In genomic region chr16:33696811-33697575, GRCm38 (mm10) we compare ENCODE assay signal across 8 mouse cellular contexts. TPM values are rescaled to one million over a fixed set of nuclear protein-coding genes. Genes with fewer than 3 reads are reported as not detected.
DNase-seq lines count a peak whose midpoint lies in the region; ATAC-seq lines count a peak whose summit lies in the region.

No protein-coding gene starts in this region.

- ATAC-seq in heart, embryonic 13.5 days (ENCODE audit: extremely low read depth, insufficient number of reproducible peaks, low FRiP score, low TSS enrichment): no peak
- ATAC-seq in kidney, embryonic 16.5 days (ENCODE audit: low FRiP score, low TSS enrichment): no peak; the same call in 1 of the 2 replicates
- no peak for ATAC-seq in midbrain, embryonic 14.5 days (ENCODE audit: low FRiP score, low TSS enrichment)

- peak; percentile 30 to 46 for DNase-seq in layer of hippocampus, postnatal 14 days (ENCODE audit: low spot score in 2 of 2)
- DNase-seq in layer of hippocampus, adult 18-20 months (ENCODE audit: low spot score in 2 of 2): no peak
- DNase-seq in cerebellum, postnatal 14 days: peak; percentile 90 to 93
- peak; percentile 53 for DNase-seq in midbrain, embryonic 14.5 days
- no peak for DNase-seq in Muller cell, postnatal 12 days (ENCODE audit: inconsistent ontology term)
- no peak for DNase-seq in frontal cortex, postnatal 36 days (ENCODE audit: low spot score in 2 of 2)

- H3K27ac ChIP-seq in heart, embryonic 13.5 days (replicated peaks): peak overlapping the region; percentile 76
- H3K27ac ChIP-seq in kidney, embryonic 16.5 days (ENCODE audit: low read length): peak overlapping the region; percentile 52; the same call in 1 of the 2 replicates
- peak overlapping the region; percentile 49 for H3K27ac ChIP-seq in midbrain, embryonic 14.5 days (replicated peaks; ENCODE audit: low read depth, low read length)

- H3K9ac ChIP-seq in heart, embryonic 13.5 days: peak overlapping the region; percentile 63
- no peak overlapping the region for H3K9ac ChIP-seq in kidney, embryonic 16.5 days (replicated peaks; ENCODE audit: low read length)
- H3K9ac ChIP-seq in midbrain, embryonic 14.5 days (replicated peaks; ENCODE audit: low read length): no peak overlapping the region; the same call in 1 of the 2 replicates

- H3K9me3 ChIP-seq in heart, embryonic 13.5 days: no peaks in the 10 kb centered on the region
- H3K9me3 ChIP-seq in kidney, embryonic 16.5 days (ENCODE audit: low read length): no peaks in the 10 kb centered on the region
- no peaks in the 10 kb centered on the region for H3K9me3 ChIP-seq in midbrain, embryonic 14.5 days (ENCODE audit: control insufficient read depth, low read length)

- no peak overlapping the region for H3K4me2 ChIP-seq in heart, embryonic 13.5 days
- H3K4me2 ChIP-seq in kidney, embryonic 16.5 days (replicated peaks; ENCODE audit: low read depth, low read length): no peak overlapping the region
- H3K4me2 ChIP-seq in midbrain, embryonic 14.5 days (ENCODE audit: low read length): no peak overlapping the region

- peaks cover 85% of the 10 kb centered on the region for H3K4me1 ChIP-seq in heart, embryonic 13.5 days
- peaks cover 19% of the 10 kb centered on the region for H3K4me1 ChIP-seq in kidney, embryonic 16.5 days (ENCODE audit: insufficient read depth, low read length)
- peaks cover 20% of the 10 kb centered on the region for H3K4me1 ChIP-seq in midbrain, embryonic 14.5 days (ENCODE audit: control insufficient read depth, insufficient read depth, low read length)

- H3K36me3 ChIP-seq in heart, embryonic 13.5 days: peaks cover 27% of the 10 kb centered on the region
- H3K36me3 ChIP-seq in kidney, embryonic 16.5 days (ENCODE audit: insufficient read depth, low read length): no peaks in the 10 kb centered on the region
- no peaks in the 10 kb centered on the region for H3K36me3 ChIP-seq in midbrain, embryonic 14.5 days (ENCODE audit: control insufficient read depth, insufficient read depth, low read length)

- H3K27me3 ChIP-seq in heart, embryonic 13.5 days (replicated peaks): no peaks in the 10 kb centered on the region
- H3K27me3 ChIP-seq in kidney, embryonic 16.5 days (ENCODE audit: insufficient read depth, low read length): no peaks in the 10 kb centered on the region
- no peaks in the 10 kb centered on the region for H3K27me3 ChIP-seq in midbrain, embryonic 14.5 days (ENCODE audit: control insufficient read depth, insufficient read depth, low read length)

- no peak overlapping the region for H3K4me3 ChIP-seq in heart, embryonic 13.5 days
- no peak overlapping the region for H3K4me3 ChIP-seq in kidney, embryonic 16.5 days (ENCODE audit: low read length)
- H3K4me3 ChIP-seq in midbrain, embryonic 14.5 days (replicated peaks; ENCODE audit: low read depth, low read length): no peak overlapping the region

- 59% methylated on average over 13 of the region's 13 CpGs for WGBS in heart, embryonic 13.5 days
- 61% methylated on average over 13 of the region's 13 CpGs for WGBS in kidney, embryonic 16.5 days
- WGBS in midbrain, embryonic 14.5 days: 60% methylated on average over 13 of the region's 13 CpGs

RNA-seq across cellular contexts. Expression of gene Heg1, which starts 12.8 kb away (rescaled TPM):
- total RNA-seq in layer of hippocampus, postnatal 14 days (2021): 10 to 100 TPM; 39.6 to 41.7 TPM
- total RNA-seq in layer of hippocampus, adult 18-20 months (2021): 10 to 100 TPM; 21.1 to 21.4 TPM
- 32.3 and 33.7 TPM in 2 replicates for polyA plus RNA-seq in heart, embryonic 13.5 days (2015; fragmentation: Nextera tagmentation; extraction: Ambion mirVana)
- polyA plus RNA-seq in kidney, embryonic 16.5 days (2015; fragmentation: Nextera tagmentation; extraction: Ambion mirVana): 14.3 and 17.3 TPM in 2 replicates
- polyA plus RNA-seq in midbrain, embryonic 14.5 days (2014; fragmentation: Nextera tagmentation; extraction: Ambion mirVana): 8.9 and 15.9 TPM in 2 replicates

Comparison
In these comparisons a context has a peak if more than half of its experiments do, and no peak if none do; other contexts are left out.
1. DNase-seq: peak in layer of hippocampus, postnatal 14 days (2 of 2), cerebellum, postnatal 14 days (2 of 2) and midbrain, embryonic 14.5 days (single experiment); none in layer of hippocampus, adult 18-20 months (0 of 2), Muller cell, postnatal 12 days (single experiment) and frontal cortex, postnatal 36 days (0 of 2).
2. Peak in every context shown above with its lines, with median percentiles within 50 percentile points of each other: H3K27ac ChIP-seq.